Mouse (Mus musculus): ENCODE data around the gene Apom.

GRCm38 (mm10) chr17:35162730-35163129 lies 30.9 kb upstream of the Apom start:
- no peak for TF ChIP-seq CTCF (IDR thresholded peaks at IDR 0.05; ENCODE audit: borderline replicate concordance, insufficient read depth, low read length)
- TF ChIP-seq POLR2A (IDR thresholded peaks at IDR 0.05; ENCODE audit: low read depth, low read length), result no peak
